Mouse (Mus musculus) layer of hippocampus, postnatal 36 days (tissue): ENCODE results near the gene Gnl1. TPM values are rescaled to one million over a fixed set of nuclear protein-coding genes. Genes with fewer than 3 reads are reported as not detected.
"Not testable (repeated sequence)": the region's sequence is repeated elsewhere in the genome, so short reads cannot be mapped to it uniquely, and the experiment has no call there.

Source experiments
- DNase-seq, 2 experiments: peaks; one replicate each; pipeline ENCODE4 v3.0.0; 2022
- total RNA-seq, 2 experiments: library from RNA; stranded (reverse); gene quantifications; 2 replicates each; pipeline ENCODE4 v1.2.3; 2021

Gene Gnl1
- total RNA-seq, 2 experiments from 2014 or later: 139 to 143 TPM

DNA sequence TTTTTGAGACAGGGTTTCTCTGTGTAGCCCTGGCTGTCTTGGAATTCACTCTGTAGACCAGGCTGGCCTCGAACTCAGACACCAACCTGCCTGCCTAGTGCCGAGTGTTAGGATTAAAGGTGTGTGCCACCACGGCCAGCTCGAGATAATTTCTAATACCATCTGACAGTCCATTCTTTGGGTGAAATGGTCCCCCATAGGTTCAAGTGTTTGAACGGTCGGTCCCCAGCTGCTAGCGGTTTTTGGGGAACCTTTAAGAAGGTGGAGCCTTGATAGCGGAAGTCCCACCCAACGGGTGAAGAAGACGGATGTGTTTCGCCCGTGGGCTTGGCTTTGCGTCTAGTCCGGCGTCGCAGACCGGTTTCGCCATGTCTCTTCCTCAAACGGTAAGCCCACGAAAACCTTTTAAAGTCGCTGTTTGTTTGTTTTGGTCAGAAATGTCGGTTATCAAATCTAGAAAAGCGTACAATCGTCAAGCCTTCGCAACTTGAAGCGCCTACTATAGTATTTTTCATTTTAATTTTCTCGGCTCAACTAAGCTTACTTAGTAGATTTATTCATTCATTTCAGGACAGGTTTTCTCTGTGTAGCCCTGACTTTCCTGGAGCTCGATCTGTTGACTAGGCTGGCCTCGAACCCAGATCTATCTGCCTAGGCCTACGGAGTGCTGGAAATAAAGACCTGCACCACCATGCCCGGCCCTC is 14.7 kb downstream of the Gnl1 start:
- peak; percentile 76 for DNase-seq

DNA sequence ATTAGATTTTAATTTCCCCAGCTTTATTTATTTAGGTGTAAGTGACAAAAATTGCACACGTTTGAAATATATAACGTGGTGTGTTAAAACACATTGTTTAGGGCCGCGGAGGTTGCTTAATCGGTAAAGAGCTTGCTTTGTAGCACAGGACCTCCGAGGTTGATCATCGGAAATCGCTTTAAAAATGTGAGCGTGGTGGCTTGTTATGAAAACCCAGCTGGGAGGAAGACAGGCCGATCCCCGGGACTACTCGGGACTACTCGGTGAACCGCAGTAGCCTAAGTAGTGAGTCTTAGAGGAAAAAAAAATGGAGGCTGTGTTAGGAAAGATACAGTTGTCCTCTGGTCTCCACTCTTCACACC is 15.2 kb downstream of the Gnl1 start:
- DNase-seq: no peak

DNA sequence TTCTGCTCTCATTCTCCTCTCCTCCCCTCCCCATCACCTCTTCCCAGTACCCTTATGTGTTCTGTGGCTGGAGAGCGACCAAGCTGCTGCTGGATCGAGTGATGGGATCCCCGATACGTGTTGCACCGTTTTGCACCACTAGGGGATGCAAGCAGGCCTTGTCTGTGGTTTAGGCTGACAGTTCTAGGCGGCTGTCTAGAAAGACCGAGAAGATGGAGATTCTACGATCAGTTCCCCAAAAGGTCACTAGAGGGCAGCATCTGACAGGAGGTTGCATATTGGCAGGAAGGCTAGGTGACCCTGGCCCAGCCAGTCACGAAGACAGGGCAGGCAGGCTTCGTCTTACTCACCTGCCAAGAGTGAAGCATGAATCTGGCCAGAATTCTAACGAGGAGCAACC is 17.3 kb downstream of the Gnl1 start:
- peak; percentile 86 to 93 for DNase-seq

GRCm38 (mm10) chr17:35997713-35998510 is 18.3 kb downstream of the Gnl1 start:
- no peak for DNase-seq

GRCm38 (mm10) chr17:35998545-35999305 is 19.1 kb downstream of the Gnl1 start:
- DNase-seq: no peak

DNA sequence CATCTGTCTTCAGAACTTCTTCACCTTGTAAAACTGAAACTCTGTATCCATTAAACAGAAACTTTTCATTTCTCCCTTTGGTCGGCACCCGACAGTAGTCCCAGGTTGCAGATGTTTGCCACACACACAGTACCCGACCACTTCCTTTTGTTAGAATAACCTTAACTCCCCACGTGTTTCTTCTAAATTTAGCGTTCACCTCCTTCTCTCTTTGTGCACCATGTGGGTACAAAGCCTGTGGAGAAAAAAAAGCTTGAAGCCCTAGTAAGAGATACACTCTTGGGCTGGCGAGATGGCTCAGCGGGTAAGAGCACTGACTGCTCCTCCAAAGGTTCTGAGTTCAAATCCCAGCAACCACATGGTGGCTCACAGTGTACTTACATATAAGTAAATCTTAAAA is 19.7 kb downstream of the Gnl1 start:
- no peak for DNase-seq

DNA sequence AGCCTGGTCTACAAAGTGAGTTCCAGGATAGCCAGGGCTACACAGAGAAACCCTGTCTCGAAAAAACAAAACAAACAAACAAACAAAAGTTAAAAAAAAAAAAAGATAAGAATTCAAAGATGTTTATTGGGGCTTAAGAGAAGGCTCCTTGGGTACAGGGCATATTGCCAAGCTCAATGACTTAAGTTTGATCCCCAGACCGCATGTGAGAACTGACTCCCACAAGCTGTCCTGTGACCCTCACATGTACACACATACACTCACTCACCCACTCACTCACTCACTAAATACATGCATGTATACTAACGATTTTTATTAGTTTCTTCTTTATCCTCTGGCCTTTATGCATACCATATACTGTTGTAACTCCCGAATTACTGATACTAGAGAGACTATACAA is 20.7 kb downstream of the Gnl1 start:
- DNase-seq: no peak

- no peak for DNase-seq
Measured at GRCm38 (mm10) chr17:36001121-36001897, 21.7 kb downstream of the Gnl1 start.

GRCm38 (mm10) chr17:36001966-36002365 is 22.3 kb downstream of the Gnl1 start:
- DNase-seq: no peak

- DNase-seq: no peak
Measured at GRCm38 (mm10) chr17:36003331-36003730, 23.7 kb downstream of the Gnl1 start.

GRCm38 (mm10) chr17:36004409-36004808 is 24.8 kb downstream of the Gnl1 start:
- DNase-seq: not testable (repeated sequence)

- DNase-seq: no peak
Measured at GRCm38 (mm10) chr17:36014977-36015376, 35.3 kb downstream of the Gnl1 start.

GRCm38 (mm10) chr17:36017046-36017445 is 37.4 kb downstream of the Gnl1 start:
- DNase-seq: no peak

DNA sequence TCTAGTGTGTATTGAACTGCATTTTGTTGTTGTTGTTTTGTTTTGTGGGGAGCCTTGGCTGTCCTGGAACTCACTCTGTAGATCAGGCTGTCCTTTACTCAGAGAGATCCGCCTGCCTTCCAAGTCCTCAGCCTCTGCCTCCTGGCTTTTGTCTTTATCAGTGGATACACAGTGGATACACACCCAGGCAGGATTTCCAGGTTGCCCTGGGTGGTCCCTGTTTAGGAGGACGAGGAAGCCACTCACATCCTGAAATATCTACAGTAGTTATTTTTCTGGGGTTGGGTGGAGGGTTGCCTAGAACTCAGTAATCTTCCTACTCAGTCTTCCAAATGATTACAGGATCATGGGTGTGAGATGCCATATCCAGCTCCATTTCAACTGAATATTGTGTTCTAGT is 39.3 kb downstream of the Gnl1 start:
- no peak for DNase-seq

- no peak for DNase-seq
Measured at GRCm38 (mm10) chr17:36019519-36019918, 39.9 kb downstream of the Gnl1 start.

- DNase-seq: peak in 1 of 2 experiments; percentile 37
Measured at GRCm38 (mm10) chr17:36020191-36021073, 40.8 kb downstream of the Gnl1 start, which contains the start of gene H2-T24. Gene H2-T24, minus strand, starts transcription at chr17:36020560.

DNA sequence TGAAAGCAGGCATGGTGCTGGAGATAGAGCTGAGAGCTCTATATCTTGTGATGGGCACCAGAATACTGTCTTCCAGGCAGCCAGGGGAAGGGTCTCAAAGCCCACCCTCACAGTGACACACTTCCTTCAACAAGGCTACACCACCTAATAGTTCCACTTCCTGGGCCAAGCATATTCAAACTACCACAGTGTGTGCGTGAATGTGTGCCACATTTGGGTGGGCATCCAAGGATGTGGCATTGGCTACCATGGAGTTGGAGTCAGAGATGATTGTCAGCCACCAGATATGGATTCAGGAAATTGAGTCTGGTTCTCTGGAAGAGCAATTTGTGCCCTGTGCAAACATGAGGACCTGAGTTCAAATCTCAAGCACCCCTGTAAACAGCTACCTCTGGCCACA is 41.7 kb downstream of the Gnl1 start:
- DNase-seq: no peak

DNA sequence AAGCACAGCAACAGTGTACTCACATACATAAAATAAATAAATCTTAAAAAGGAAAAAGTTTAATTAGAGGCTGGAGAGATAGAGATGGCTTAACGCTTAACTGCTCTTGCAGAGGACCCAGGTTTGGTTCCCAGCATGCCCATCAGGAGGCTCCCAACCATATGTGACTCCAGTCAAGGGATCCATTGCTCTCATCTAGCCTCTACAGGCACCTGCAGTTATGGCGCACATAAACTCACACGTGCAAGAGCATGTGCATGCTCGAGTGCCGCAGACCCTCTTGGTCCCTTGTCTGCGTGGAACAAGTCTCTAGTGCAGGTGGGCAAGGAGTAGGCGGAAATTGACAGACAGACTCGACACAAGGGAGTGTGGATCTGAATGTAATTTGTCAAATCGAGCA is 42.4 kb downstream of the Gnl1 start:
- no peak for DNase-seq

GRCm38 (mm10) chr17:36022922-36023321 is 43.3 kb downstream of the Gnl1 start:
- DNase-seq: no peak

GRCm38 (mm10) chr17:36023710-36024654 is 44.3 kb downstream of the Gnl1 start:
- no peak for DNase-seq
